Mouse (Mus musculus): ENCODE measurements around the gene Dpysl4. TPM values are rescaled to one million over a fixed set of nuclear protein-coding genes. Genes with fewer than 3 reads are reported as not detected.
A peak's percentile ranks its signal among the peaks of the same experiment; 100 is the strongest.

Dpysl4 gene
- total RNA-seq (2021), result 100 to 1,000 TPM; 103 to 107 TPM
- long read RNA-seq, experiment 1, transcript Dpysl4-201 (14 exons, 3,552 nt), result major isoform, 117 of 146 reads
- long read RNA-seq, experiment 1, partial matches to known transcripts, result 19 of 146 reads
- long read RNA-seq, experiment 1, other reads (novel, unspliced or antisense), result 10 of 146 reads
- long read RNA-seq, experiment 2, full-length matches to known transcripts, result 104 of 140 reads
- long read RNA-seq, experiment 2, partial matches to known transcripts, result 24 of 140 reads
- long read RNA-seq, experiment 2, other reads (novel, unspliced or antisense), result 12 of 140 reads

- peak; percentile 90 to 94 for DNase-seq (ENCODE audit: low spot score in 2 of 2)
- intact Hi-C loops (cut with DNase I), result no loop called here
Measured at GRCm38 (mm10) chr7:139085629-139086194, at the start of gene Dpysl4. TSS of gene Dpysl4 (plus strand) at chr7:139086001.

GRCm38 (mm10) chr7:139063406-139063805 is 22.4 kb upstream of the Dpysl4 start:
- no peak for DNase-seq (ENCODE audit: low spot score in 2 of 2)
- intact Hi-C loops (cut with DNase I), result no loop called here

- DNase-seq (ENCODE audit: low spot score in 2 of 2), result peak; percentile 85 to 87
- intact Hi-C loops (cut with DNase I), result no loop called here
Measured at GRCm38 (mm10) chr7:139068182-139068623, 17.6 kb upstream of the Dpysl4 start.

- intact Hi-C loops (cut with DNase I), result no loop called here
Measured at GRCm38 (mm10) chr7:139074189-139074588, 11.6 kb upstream of the Dpysl4 start.

GRCm38 (mm10) chr7:139075054-139075794 is 10.6 kb upstream of the Dpysl4 start:
- intact Hi-C loops (cut with DNase I), result no loop called here
- DNase-seq (ENCODE audit: low spot score in 2 of 2), result no peak

More at GRCm38 (mm10) chr7:139074189-139074588, 11.6 kb upstream of the Dpysl4 start:
- DNase-seq (ENCODE audit: low spot score in 2 of 2), result no peak

- intact Hi-C loops (cut with DNase I), result no loop called here
- DNase-seq (ENCODE audit: low spot score in 2 of 2), result no peak
Measured at GRCm38 (mm10) chr7:139077283-139077682, 8.5 kb upstream of the Dpysl4 start.

GRCm38 (mm10) chr7:139078181-139078580 is 7.6 kb upstream of the Dpysl4 start:
- DNase-seq (ENCODE audit: low spot score in 2 of 2), result no peak
- intact Hi-C loops (cut with DNase I), result no loop called here

GRCm38 (mm10) chr7:139079141-139079540 is 6.7 kb upstream of the Dpysl4 start:
- intact Hi-C loops (cut with DNase I), result no loop called here
- no peak for DNase-seq (ENCODE audit: low spot score in 2 of 2)

GRCm38 (mm10) chr7:139080714-139081113 is 5.1 kb upstream of the Dpysl4 start:
- DNase-seq (ENCODE audit: low spot score in 2 of 2), result peak in 1 of 2 experiments; percentile 50
- intact Hi-C loops (cut with DNase I), result no loop called here

- intact Hi-C loops (cut with DNase I), result no loop called here
Measured at GRCm38 (mm10) chr7:139081158-139081557, 4.6 kb upstream of the Dpysl4 start.

GRCm38 (mm10) chr7:139082281-139082680 is 3.5 kb upstream of the Dpysl4 start:
- DNase-seq (ENCODE audit: low spot score in 2 of 2), result no peak
- intact Hi-C loops (cut with DNase I), result no loop called here

More at GRCm38 (mm10) chr7:139081158-139081557, 4.6 kb upstream of the Dpysl4 start:
- no peak for DNase-seq (ENCODE audit: low spot score in 2 of 2)

- intact Hi-C loops (cut with DNase I), result no loop called here
- no peak for DNase-seq (ENCODE audit: low spot score in 2 of 2)
Measured at GRCm38 (mm10) chr7:139084316-139084715, 1.5 kb upstream of the Dpysl4 start.

GRCm38 (mm10) chr7:139086195-139087158 is 676 bp downstream of the Dpysl4 start:
- intact Hi-C loops (cut with DNase I), result no loop called here
- DNase-seq (ENCODE audit: low spot score in 2 of 2), result peak in 1 of 2 experiments; percentile 45

- intact Hi-C loops (cut with DNase I), result no loop called here
- peak in 1 of 2 experiments; percentile 47 for DNase-seq (ENCODE audit: low spot score in 2 of 2)
Measured at GRCm38 (mm10) chr7:139087801-139088200, 2.0 kb downstream of the Dpysl4 start.

GRCm38 (mm10) chr7:139089892-139090874 is 4.4 kb downstream of the Dpysl4 start:
- DNase-seq (ENCODE audit: low spot score in 2 of 2), result peak; percentile 57 to 71
- intact Hi-C loops (cut with DNase I), result loop anchor here (2.0 kb wide), 1 partner anchor 67 kb away; no protein-coding TSS in a partner anchor

- intact Hi-C loops (cut with DNase I), result loop anchor here (2.0 kb wide), 1 partner anchor 69 kb away; no protein-coding TSS in a partner anchor
- no peak for DNase-seq (ENCODE audit: low spot score in 2 of 2)
Measured at GRCm38 (mm10) chr7:139091681-139092080, 5.9 kb downstream of the Dpysl4 start.

- intact Hi-C loops (cut with DNase I), result no loop called here
Measured at GRCm38 (mm10) chr7:139092676-139093075, 6.9 kb downstream of the Dpysl4 start.

GRCm38 (mm10) chr7:139093124-139093523 is 7.3 kb downstream of the Dpysl4 start:
- intact Hi-C loops (cut with DNase I), result no loop called here
- DNase-seq (ENCODE audit: low spot score in 2 of 2), result peak in 1 of 2 experiments; percentile 50

More at GRCm38 (mm10) chr7:139092676-139093075, 6.9 kb downstream of the Dpysl4 start:
- no peak for DNase-seq (ENCODE audit: low spot score in 2 of 2)

All from left cerebral cortex, postnatal 14 days (tissue).